Mouse (Mus musculus) kidney, embryonic 15.5 days (tissue): ENCODE results near the gene Mpzl2. TPM values are rescaled to one million over a fixed set of nuclear protein-coding genes. Genes with fewer than 3 reads are reported as not detected.

Experiments
- ATAC-seq: fragments of 200-750 bp; cut with Nextera tagmentation; replicated peaks from 2 replicates; pipeline ENCODE4 v1.8.0; 2017; ENCODE audit warnings: moderate TSS enrichment; ENCODE audit not compliant: low FRiP score
- H3K27ac ChIP-seq: fragments of 300-500 bp; sonication (generic); 2 replicates; pipeline ENCODE4 v1.5.1; 2015; ENCODE audit warnings: mild to moderate bottlenecking, inconsistent platforms
- H3K27me3 ChIP-seq: fragments of 300-500 bp; sonication (generic); 2 replicates; pipeline ENCODE4 v1.6.1; 2015; ENCODE audit warnings: inconsistent platforms
- H3K36me3 ChIP-seq: fragments of 300-500 bp; sonication (generic); 2 replicates; pipeline ENCODE4 v1.6.1; 2015; ENCODE audit warnings: inconsistent platforms
- H3K4me1 ChIP-seq: fragments of 300-500 bp; sonication (generic); 2 replicates; pipeline ENCODE4 v1.6.1; 2015; ENCODE audit warnings: inconsistent platforms
- H3K4me2 ChIP-seq: fragments of 300-500 bp; sonication (generic); 2 replicates; pipeline ENCODE4 v1.6.1; 2015; ENCODE audit warnings: moderate library complexity, mild to moderate bottlenecking, inconsistent platforms
- H3K4me3 ChIP-seq: fragments of 300-500 bp; sonication (generic); replicated peaks from 2 replicates; pipeline ENCODE4 v1.5.1; 2015; ENCODE audit warnings: mild to moderate bottlenecking, inconsistent platforms
- H3K9ac ChIP-seq: fragments of 300-500 bp; sonication (generic); 2 replicates; pipeline ENCODE4 v1.6.1; 2015; ENCODE audit warnings: mild to moderate bottlenecking, inconsistent platforms
- H3K9me3 ChIP-seq: fragments of 300-500 bp; sonication (generic); replicated peaks from 2 replicates; pipeline ENCODE4 v1.6.1; 2016; ENCODE audit warnings: inconsistent platforms
- WGBS: fragments of 180-500 bp; shearing (Covaris S2); methylation state at CpG from one replicate; pipeline ENCODE4 v1.1.7; 2015; ENCODE audit warnings: mixed read lengths; 5-methylcytosine and 5-hydroxymethylcytosine counted together
- polyA plus RNA-seq: library from polyadenylated mRNA; unstranded; fragments of >200 nt; fragmentation: Nextera tagmentation; extraction: Ambion mirVana; gene quantifications from 2 replicates; pipeline ENCODE4 v1.2.1, GENCODE M21; 2015

Gene Mpzl2
- polyA plus RNA-seq, 1 experiment from 2014 or later: 20.5 TPM

DNA sequence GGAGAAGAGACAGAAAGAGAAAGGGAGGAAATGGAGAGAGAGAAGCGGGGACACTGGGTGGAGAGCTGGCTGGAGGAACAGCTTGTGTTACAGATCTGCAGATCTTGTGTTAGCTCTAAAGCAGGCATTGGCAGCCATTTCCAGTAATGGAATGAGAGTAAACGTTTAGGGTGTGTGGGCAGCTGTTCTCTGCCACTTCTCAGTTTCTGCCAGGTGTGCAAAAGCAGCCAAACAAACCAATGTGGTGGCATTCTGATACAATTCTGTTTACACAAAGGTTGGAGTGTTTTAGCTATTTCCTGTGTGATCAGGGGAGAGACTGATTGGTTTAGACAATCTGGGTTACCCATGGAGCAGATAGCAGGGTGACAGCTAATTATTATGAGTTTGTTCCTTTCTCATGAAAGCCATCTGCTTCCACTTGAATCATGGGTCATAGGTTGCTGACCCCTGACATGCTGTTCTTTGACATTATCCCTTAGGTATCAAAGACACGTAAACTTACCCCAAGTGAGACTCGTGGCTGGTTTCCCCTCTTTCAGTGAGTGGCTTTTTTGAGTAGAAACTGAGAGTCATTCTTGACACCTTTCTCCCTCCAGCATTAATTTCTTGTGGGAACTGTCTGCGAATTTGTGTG, 18.8 kb downstream of the Mpzl2 start:
- Histone ChIP-seq H3K27ac (no peak overlapping the region), H3K27me3 (0 out of 2 replicates have a peak, but pooled peaks cover 13% of the 10 kb centered on the region), H3K9me3 (no peaks in the 10 kb centered on the region), H3K36me3 (no peaks in the 10 kb centered on the region), H3K9ac (no peak overlapping the region), H3K4me2 (no peak overlapping the region), H3K4me1 (no peaks in the 10 kb centered on the region), H3K4me3 (no peak overlapping the region)
- WGBS: 33% methylated on average over 5 of the region's 5 CpGs
- ATAC-seq: no peak

DNA sequence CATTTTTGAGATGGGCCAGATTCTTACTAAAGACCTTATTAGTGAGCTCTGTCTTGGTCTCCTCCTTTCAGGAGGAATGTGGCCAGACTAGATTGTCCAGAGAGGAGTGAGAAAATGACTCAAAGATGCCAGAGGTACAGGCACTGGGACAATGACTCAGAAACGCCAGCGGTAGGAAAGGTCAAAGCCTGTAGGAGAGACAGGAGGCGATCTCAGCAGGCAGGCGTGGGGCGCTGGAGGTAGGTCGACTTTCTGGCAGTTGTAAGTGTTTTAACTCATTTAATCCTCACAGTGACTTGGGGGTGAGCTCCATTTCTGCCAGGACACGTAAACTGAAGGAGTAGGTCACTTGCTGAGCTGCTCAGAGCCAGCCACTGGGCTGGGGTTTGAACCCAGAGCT, 20.6 kb downstream of the Mpzl2 start:
- no peak for ATAC-seq
- H3K27me3 ChIP-seq: 0 out of 2 replicates have a peak, but pooled peaks cover 10% of the 10 kb centered on the region
- no peak overlapping the region for H3K4me3 ChIP-seq
- H3K27ac ChIP-seq: no peak overlapping the region
- H3K36me3 ChIP-seq: no peaks in the 10 kb centered on the region
- no peak overlapping the region for H3K9ac ChIP-seq
- no peaks in the 10 kb centered on the region for H3K9me3 ChIP-seq
- 50% methylated on average over 7 of the region's 7 CpGs for WGBS
- no peak overlapping the region for H3K4me2 ChIP-seq
- H3K4me1 ChIP-seq: no peaks in the 10 kb centered on the region

DNA sequence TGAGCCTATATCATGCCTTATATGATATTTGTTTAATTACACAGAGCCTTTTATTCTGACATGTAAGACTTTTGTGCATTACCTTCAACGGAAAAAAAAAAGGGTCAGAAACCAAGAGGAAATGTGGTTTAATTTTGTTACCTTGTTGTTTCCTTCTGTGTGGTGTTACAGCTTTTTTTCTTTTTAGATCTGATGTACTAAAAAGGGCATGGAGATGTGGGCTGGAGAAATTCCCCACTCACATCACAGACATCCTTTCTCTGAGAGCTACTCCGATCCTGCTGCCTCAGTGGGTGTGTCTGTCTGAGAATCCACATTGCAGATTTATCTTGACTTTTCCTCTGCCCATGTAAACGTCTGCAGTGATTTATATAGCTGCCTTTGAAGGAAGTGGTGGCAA, 23.1 kb downstream of the Mpzl2 start:
- Histone ChIP-seq H3K27me3 (0 out of 2 replicates have a peak, but pooled peaks cover 7% of the 10 kb centered on the region), H3K4me2 (no peak overlapping the region), H3K36me3 (no peaks in the 10 kb centered on the region), H3K9ac (no peak overlapping the region), H3K9me3 (no peaks in the 10 kb centered on the region), H3K4me1 (no peaks in the 10 kb centered on the region), H3K4me3 (no peak overlapping the region), H3K27ac (no peak overlapping the region)
- no peak for ATAC-seq
- WGBS: 54% methylated on average over 3 of the region's 3 CpGs

DNA sequence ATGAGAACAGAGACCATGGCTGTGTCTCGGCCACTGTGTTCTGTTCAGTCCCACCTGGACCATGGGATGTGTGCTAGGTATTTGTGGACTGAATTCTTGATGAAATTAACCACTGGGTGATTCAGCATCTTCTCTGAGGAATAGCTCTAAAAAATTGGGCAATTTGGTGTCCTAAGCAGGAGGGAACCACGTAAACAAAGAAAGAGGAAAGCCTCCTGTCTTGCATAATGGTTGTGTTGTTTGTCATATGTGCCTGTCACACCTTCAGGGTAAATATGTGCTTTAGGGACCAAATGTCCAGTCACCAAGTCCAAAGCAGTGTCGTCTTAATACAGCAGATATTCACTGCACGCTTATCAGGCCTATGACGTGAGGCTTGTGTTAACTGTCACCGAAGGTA, 24.8 kb downstream of the Mpzl2 start:
- ATAC-seq: no peak
- no peaks in the 10 kb centered on the region for H3K4me1 ChIP-seq
- no peak overlapping the region for H3K4me2 ChIP-seq
- WGBS: 71% methylated on average over 6 of the region's 6 CpGs
- no peak overlapping the region for H3K9ac ChIP-seq
- H3K36me3 ChIP-seq: no peaks in the 10 kb centered on the region
- no peak overlapping the region for H3K27ac ChIP-seq
- no peaks in the 10 kb centered on the region for H3K9me3 ChIP-seq
- H3K27me3 ChIP-seq: no peaks in the 10 kb centered on the region
- no peak overlapping the region for H3K4me3 ChIP-seq

DNA sequence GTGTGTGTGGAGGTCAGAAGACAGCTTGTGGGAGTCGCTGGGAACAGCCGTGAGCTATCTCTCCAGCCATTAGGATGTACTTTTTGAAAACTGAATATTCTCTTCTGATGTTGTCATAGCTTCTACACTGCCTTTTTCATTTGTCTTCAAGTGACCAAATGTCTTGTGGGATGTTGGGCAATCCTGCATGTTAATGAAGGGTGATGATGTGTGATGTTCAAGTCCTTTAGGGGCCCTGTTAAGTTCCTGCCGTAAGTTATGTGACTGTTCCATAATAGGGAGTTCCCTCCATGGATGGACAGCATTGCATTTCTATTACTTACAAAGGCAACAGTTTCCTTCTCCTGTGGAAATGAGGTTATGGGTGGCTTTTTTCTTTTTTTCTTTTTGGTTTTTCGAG, 27.1 kb downstream of the Mpzl2 start:
- no peaks in the 10 kb centered on the region for H3K36me3 ChIP-seq
- H3K4me2 ChIP-seq: no peak overlapping the region
- no peaks in the 10 kb centered on the region for H3K9me3 ChIP-seq
- H3K4me1 ChIP-seq: no peaks in the 10 kb centered on the region
- no peak overlapping the region for H3K4me3 ChIP-seq
- no peak overlapping the region for H3K27ac ChIP-seq
- ATAC-seq: no peak
- H3K9ac ChIP-seq: no peak overlapping the region
- no peaks in the 10 kb centered on the region for H3K27me3 ChIP-seq
- 79% methylated on average over 4 of the region's 4 CpGs for WGBS

DNA sequence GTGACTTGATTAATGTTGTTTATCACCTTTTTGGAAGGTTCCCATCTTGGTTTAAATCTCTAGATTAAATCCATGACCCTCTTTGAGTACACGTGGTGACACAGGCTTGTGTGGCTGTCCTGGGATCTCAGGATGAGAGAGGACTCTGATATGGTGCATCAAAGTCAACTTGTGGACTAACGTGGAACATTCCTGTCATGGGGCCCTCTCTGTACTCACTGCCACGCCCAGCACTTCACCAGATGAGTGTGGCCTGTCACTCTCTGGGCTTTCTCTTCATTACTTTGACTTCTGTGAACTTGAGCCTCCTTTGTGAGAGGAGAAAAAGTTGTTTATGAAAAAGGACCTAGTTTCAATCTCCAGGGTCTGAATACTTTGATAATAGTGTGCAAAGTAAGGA, 32.2 kb downstream of the Mpzl2 start:
- H3K36me3 ChIP-seq: no peaks in the 10 kb centered on the region
- no peaks in the 10 kb centered on the region for H3K4me1 ChIP-seq
- H3K9me3 ChIP-seq: no peaks in the 10 kb centered on the region
- H3K4me2 ChIP-seq: no peak overlapping the region
- 53% methylated on average over 3 of the region's 3 CpGs for WGBS
- H3K27me3 ChIP-seq: no peaks in the 10 kb centered on the region
- no peak overlapping the region for H3K27ac ChIP-seq
- no peak overlapping the region for H3K9ac ChIP-seq
- H3K4me3 ChIP-seq: no peak overlapping the region
- ATAC-seq: no peak

DNA sequence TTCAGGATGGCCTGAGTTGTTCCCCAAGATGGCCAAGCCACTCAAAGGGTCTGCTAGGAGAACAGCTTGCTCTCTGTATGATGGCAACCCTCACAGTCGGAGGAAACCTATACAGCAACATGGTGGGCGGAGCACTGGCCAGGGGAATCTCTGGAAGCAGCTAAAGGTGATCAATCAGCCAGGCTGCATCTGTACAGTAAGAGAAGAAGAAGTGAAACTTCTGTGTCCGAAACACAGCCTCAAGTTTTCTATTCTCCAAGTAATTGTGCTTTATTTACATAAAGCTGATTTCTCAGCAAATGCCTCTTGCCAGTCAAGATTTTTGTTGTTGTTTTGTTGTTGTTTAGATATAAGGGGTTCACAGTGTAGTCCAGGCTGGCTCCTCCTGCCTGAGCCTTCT, 38.3 kb downstream of the Mpzl2 start:
- no peaks in the 10 kb centered on the region for H3K9me3 ChIP-seq
- H3K27ac ChIP-seq: no peak overlapping the region
- H3K36me3 ChIP-seq: no peaks in the 10 kb centered on the region
- no peak overlapping the region for H3K4me2 ChIP-seq
- 72% methylated on average over 3 of the region's 3 CpGs for WGBS
- no peak overlapping the region for H3K4me3 ChIP-seq
- no peaks in the 10 kb centered on the region for H3K4me1 ChIP-seq
- H3K9ac ChIP-seq: no peak overlapping the region
- H3K27me3 ChIP-seq: peaks cover 7% of the 10 kb centered on the region; the same call in 1 of the 2 replicates
- no peak for ATAC-seq

DNA sequence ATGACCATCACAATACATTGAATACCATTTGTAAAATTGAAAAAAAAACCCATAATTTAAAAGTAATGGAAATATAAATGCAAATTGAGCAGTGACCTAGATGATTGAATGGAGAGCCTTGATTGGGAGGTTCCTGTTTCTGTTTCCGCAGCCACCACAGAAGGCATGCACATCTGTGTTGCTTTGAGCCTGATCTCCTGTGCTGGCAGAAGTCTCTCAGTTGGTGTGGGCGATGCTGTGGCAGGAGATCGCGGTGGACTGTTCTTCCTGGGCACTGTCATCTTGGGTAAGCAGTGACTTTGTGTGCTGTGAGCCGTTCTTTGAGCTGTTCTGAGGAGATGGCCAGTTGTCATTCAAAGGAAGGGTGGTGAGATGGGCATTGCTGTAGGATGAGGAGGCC, 39.4 kb downstream of the Mpzl2 start, which contains the start of gene Jaml:
TSS of gene Jaml (plus strand) at position 173 of the 400 bp plus-strand sequence.
- no peaks in the 10 kb centered on the region for H3K4me1 ChIP-seq
- 91% methylated on average over 5 of the region's 5 CpGs for WGBS
- no peak within 1 kb of the TSS for H3K4me2 ChIP-seq
- ATAC-seq: no peak
- H3K9me3 ChIP-seq: no peaks in the 10 kb centered on the region
- H3K9ac ChIP-seq: no peak within 1 kb of the TSS
- no peaks in the 10 kb centered on the region for H3K36me3 ChIP-seq
- H3K4me3 ChIP-seq: no peak within 1 kb of the TSS
- H3K27ac ChIP-seq: no peak within 1 kb of the TSS
- H3K27me3 ChIP-seq: peaks cover 8% of the 10 kb centered on the region; the same call in 1 of the 2 replicates

DNA sequence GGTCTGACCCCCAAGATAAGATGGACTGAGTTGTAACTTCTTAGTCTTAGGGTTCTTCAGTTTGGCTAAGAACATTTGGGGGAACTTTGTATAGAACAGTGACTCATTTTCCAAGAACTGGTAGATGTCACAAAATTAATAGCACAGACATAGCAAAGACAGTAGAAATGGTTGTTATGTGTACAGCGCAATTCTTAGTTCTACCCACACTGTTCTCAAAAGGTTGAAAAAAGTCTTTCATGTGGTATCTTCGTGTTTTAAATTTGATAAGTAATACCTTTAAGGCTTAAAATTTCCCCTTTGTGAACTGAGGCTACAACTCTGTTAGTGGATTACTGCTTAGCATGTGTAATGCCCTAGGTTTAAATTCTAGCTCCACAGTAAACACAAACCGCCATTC, 43.5 kb downstream of the Mpzl2 start:
- Histone ChIP-seq H3K27ac (no peak overlapping the region), H3K9ac (no peak overlapping the region), H3K36me3 (no peaks in the 10 kb centered on the region), H3K9me3 (no peaks in the 10 kb centered on the region), H3K4me3 (no peak overlapping the region), H3K4me1 (no peaks in the 10 kb centered on the region), H3K4me2 (no peak overlapping the region), H3K27me3 (peaks cover 8% of the 10 kb centered on the region; the same call in 1 of the 2 replicates)
- ATAC-seq: no peak
- WGBS: 87% methylated on average over 3 of the region's 3 CpGs

DNA sequence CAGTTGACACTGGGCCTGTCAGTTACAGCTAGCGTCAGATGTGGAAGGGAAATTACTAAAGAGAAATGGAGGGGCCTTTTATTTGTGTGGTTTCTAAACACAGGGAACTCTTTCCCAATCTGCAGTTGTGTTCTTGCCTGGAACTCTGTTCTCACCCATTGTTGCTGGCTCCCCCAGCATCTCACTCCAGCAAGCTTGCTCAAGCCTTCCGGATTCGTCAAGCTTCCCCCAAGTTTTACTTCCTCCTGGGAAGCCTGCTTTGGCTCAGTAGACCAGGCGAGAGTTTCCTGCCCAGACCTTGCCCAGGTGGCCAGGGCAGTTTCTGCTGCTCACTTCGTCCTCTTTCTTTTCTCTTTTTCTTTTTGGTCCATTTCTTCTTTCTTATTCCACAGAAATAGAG, 45.0 kb downstream of the Mpzl2 start:
- H3K27ac ChIP-seq: no peak overlapping the region
- no peak overlapping the region for H3K9ac ChIP-seq
- no peaks in the 10 kb centered on the region for H3K9me3 ChIP-seq
- no peak for ATAC-seq
- 69% methylated on average over 5 of the region's 5 CpGs for WGBS
- H3K4me3 ChIP-seq: no peak overlapping the region
- H3K27me3 ChIP-seq: peaks cover 8% of the 10 kb centered on the region; the same call in 1 of the 2 replicates
- H3K4me2 ChIP-seq: no peak overlapping the region
- H3K36me3 ChIP-seq: no peaks in the 10 kb centered on the region
- no peaks in the 10 kb centered on the region for H3K4me1 ChIP-seq

DNA sequence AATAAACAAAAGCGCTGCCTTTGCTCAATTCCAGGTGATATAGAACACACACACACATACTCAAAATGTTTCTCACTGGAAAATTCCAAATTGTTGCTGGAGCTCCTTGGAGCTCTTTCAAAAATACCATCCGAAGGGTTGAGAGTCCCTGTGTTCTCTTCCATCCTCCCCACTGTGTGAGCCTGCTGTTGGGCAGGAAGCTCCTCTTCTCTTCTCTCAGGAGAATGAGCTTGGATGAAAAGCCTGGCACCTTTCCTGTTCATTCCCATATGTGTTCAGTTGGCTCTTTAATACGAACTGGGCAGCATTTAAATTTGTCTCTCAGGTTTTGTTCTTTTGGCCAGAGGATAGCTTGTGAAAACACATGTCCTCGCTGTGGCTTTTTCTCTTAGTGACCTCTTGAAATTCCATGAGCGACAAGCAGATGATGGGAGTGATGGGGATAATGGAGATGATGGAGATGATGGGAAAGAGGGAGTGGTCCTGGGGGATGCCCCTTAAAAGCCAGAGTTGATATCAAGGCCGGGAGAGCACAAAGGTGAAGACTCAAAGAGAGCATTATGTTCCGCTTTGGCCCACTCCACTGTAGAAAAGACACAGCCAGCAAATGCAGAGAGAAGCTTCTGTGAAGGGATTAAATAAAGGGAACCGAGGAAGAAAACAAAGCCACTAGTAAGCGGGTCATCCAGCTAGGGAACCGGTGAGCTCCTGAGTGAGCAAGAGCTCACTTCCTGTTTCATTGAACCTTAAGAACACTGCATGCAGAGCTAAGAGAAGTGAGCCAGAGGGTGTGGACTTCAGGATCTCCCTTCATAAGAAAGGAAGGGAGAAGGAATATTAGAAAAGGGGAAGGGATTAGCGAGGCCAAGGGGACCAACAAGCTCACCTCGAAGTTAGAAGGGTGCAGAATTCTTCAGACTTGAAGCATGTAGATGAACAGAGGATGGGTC, 46.4 kb downstream of the Mpzl2 start:
- Histone ChIP-seq H3K4me3 (no peak overlapping the region), H3K27ac (no peak overlapping the region), H3K36me3 (no peaks in the 10 kb centered on the region), H3K27me3 (peaks cover 6% of the 10 kb centered on the region; the same call in 1 of the 2 replicates), H3K4me1 (no peaks in the 10 kb centered on the region), H3K4me2 (no peak overlapping the region), H3K9me3 (no peaks in the 10 kb centered on the region), H3K9ac (no peak overlapping the region)
- WGBS: 79% methylated on average over 12 of the region's 12 CpGs
- no peak for ATAC-seq

DNA sequence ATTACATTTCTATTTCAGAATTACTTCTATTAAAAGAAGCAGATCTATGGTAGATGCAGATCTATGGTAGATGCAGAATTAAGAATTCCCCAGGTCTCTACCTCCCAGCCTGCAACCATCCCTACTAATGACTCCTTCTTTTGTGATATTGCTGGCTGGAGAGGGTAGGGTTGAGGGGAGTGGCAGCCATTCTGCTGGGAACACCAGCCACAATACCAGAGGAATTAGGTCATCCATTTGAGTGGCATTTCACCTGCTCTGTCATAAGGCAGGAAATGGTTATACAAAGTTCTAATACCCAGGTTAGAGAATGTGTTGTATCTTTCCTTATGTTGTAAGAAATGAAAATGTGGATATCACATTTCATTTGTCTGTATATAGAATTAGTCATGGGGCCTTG, 48.4 kb downstream of the Mpzl2 start:
- no peaks in the 10 kb centered on the region for H3K27me3 ChIP-seq
- no peaks in the 10 kb centered on the region for H3K9me3 ChIP-seq
- H3K4me1 ChIP-seq: 0 out of 2 replicates have a peak, but pooled peaks cover 2% of the 10 kb centered on the region
- H3K9ac ChIP-seq: no peak overlapping the region
- no peak overlapping the region for H3K4me3 ChIP-seq
- no peak overlapping the region for H3K4me2 ChIP-seq
- no peak overlapping the region for H3K27ac ChIP-seq
- H3K36me3 ChIP-seq: no peaks in the 10 kb centered on the region
- ATAC-seq: no peak
